Mouse (Mus musculus) limb, embryonic 14.5 days (tissue): ENCODE measurements around the gene Cdk12. TPM values are rescaled to one million over a fixed set of nuclear protein-coding genes. Genes with fewer than 3 reads are reported as not detected.

Experiments used
- ATAC-seq: fragments of 200-750 bp; cut with Nextera tagmentation; 2 replicates; pipeline ENCODE4 v1.8.0; 2017; ENCODE audit warnings: low read depth, moderate number of reproducible peaks, moderate TSS enrichment; ENCODE audit not compliant: low FRiP score
- DNase-seq: peaks from one replicate; pipeline ENCODE4 v3.0.0-alpha.2; 2015; ENCODE audit warnings: low spot score
- H3K27ac ChIP-seq: fragments of 300-500 bp; sonication (generic); replicated peaks from 2 replicates; pipeline ENCODE4 v1.5.1; 2014; ENCODE audit warnings: low read depth, mild to moderate bottlenecking, low read length, moderate library complexity, mixed read lengths
- H3K27me3 ChIP-seq: fragments of 300-500 bp; sonication (generic); 2 replicates; pipeline ENCODE4 v1.6.1; 2014; ENCODE audit warnings: low read length, mixed read lengths; ENCODE audit not compliant: control insufficient read depth, insufficient read depth
- H3K36me3 ChIP-seq: fragments of 300-500 bp; sonication (generic); 2 replicates; pipeline ENCODE4 v1.6.1; 2014; ENCODE audit warnings: mild to moderate bottlenecking, low read length, moderate library complexity, mixed read lengths; ENCODE audit not compliant: control insufficient read depth, insufficient read depth
- H3K4me1 ChIP-seq: fragments of 300-500 bp; sonication (generic); 2 replicates; pipeline ENCODE4 v1.6.1; 2014; ENCODE audit warnings: antibody characterized with exemption, low read length, mixed read lengths; ENCODE audit not compliant: control insufficient read depth, insufficient read depth
- H3K4me2 ChIP-seq: fragments of 300-500 bp; sonication (generic); replicated peaks from 2 replicates; pipeline ENCODE4 v1.6.1; 2014; ENCODE audit warnings: low read depth, mild to moderate bottlenecking, low read length, moderate library complexity; ENCODE audit not compliant: severe bottlenecking
- H3K4me3 ChIP-seq: fragments of 300-500 bp; sonication (generic); replicated peaks from 2 replicates; pipeline ENCODE4 v1.5.1; 2014; ENCODE audit warnings: low read length
- H3K9ac ChIP-seq: fragments of 300-500 bp; sonication (generic); 2 replicates; pipeline ENCODE4 v1.6.1; 2014; ENCODE audit warnings: mild to moderate bottlenecking, low read depth, low read length, moderate library complexity; ENCODE audit not compliant: severe bottlenecking
- H3K9me3 ChIP-seq: fragments of 300-500 bp; sonication (generic); 2 replicates; pipeline ENCODE4 v1.6.1; 2016; ENCODE audit warnings: low read length; ENCODE audit not compliant: control insufficient read depth
- POLR2A ChIP-seq: fragments of 200-500 bp; IDR thresholded peaks from 2 replicates; pipeline ENCODE4 v1.8.0; 2012; ENCODE audit warnings: inconsistent platforms, mild to moderate bottlenecking, moderate library complexity, borderline replicate concordance; ENCODE audit not compliant: insufficient read depth, insufficient read length; ENCODE audit errors: extremely low read depth
- WGBS: fragments of 180-500 bp; shearing (Covaris S2); extraction: QIAGEN DNeasy Blood & Tissue Kit; methylation state at CpG from one replicate; pipeline ENCODE4 v1.1.7; 2014; 5-methylcytosine and 5-hydroxymethylcytosine counted together
- polyA plus RNA-seq, 2 experiments: library from polyadenylated mRNA; depleted of rRNA in 1 of 2; stranded (reverse) in 1 of 2; unstranded in 1 of 2; fragments of >200 nt; fragmentation: Nextera tagmentation in 1 of 2; extraction: Ambion mirVana in 1 of 2; gene quantifications; 2 replicates each; pipeline versions ENCODE4 v1.2.1 to v1.2.3; 2012 to 2014

The Cdk12 gene
- polyA plus RNA-seq, 2 experiments, result 13.6 to 27.0 TPM

DNA sequence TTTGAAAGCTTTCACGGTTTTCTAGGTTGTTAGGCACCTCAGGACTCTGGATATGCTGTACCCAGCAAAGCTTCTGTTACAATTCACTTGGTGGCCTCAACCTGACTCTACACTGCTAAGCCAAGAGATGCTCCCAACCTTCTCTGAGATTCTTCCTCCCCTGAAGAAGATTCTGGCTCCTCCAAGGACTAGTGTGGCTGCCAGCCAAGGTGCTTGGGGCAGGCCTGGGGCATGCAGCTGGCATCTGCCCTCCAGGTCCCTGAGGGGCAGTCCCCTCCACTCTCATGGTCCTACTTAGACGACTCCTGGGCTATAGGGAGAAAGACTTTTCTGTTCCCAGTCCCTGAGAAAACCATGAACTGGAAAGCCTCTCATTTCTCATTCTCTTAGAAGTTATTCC lies 88.0 kb downstream of the Cdk12 start:
- Histone ChIP-seq H3K4me2 (no peak overlapping the region), H3K27me3 (0 out of 2 replicates have a peak, but pooled peaks cover 8% of the 10 kb centered on the region), H3K4me1 (no peaks in the 10 kb centered on the region), H3K9me3 (no peaks in the 10 kb centered on the region), H3K27ac (no peak overlapping the region), H3K4me3 (no peak overlapping the region), H3K36me3 (no peaks in the 10 kb centered on the region), H3K9ac (no peak overlapping the region)
- DNase-seq, result no peak
- 73% methylated on average over 2 of the region's 2 CpGs for WGBS
- ATAC-seq, result no peak
- no peak for TF ChIP-seq POLR2A

DNA sequence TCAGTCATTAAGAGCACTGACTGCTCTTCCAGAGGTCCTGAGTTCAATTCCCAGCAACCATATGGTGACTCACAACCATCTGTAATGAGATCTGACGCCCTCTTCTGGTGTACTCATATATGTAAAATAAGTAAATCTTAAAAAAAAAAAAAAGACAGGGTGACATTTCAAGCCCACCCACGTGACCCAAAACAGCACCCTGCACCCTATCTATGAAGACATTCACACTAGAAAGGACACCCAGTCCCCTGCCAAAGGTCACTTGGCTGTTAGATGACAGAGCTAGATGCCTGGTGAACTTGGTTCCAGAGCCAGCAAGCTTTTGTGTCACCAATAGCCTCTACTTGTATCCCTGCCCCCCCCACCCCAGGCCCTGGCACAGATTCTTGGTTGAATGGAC lies 90.2 kb downstream of the Cdk12 start:
- H3K4me2 ChIP-seq, result no peak overlapping the region
- no peaks in the 10 kb centered on the region for H3K36me3 ChIP-seq
- H3K27me3 ChIP-seq, result peaks cover 27% of the 10 kb centered on the region
- no peak for ATAC-seq
- no peak for TF ChIP-seq POLR2A
- no peaks in the 10 kb centered on the region for H3K4me1 ChIP-seq
- 23% methylated on average over 2 of the region's 2 CpGs for WGBS
- no peak overlapping the region for H3K4me3 ChIP-seq
- H3K27ac ChIP-seq, result no peak overlapping the region
- H3K9ac ChIP-seq, result no peak overlapping the region
- no peaks in the 10 kb centered on the region for H3K9me3 ChIP-seq
- no peak for DNase-seq

DNA sequence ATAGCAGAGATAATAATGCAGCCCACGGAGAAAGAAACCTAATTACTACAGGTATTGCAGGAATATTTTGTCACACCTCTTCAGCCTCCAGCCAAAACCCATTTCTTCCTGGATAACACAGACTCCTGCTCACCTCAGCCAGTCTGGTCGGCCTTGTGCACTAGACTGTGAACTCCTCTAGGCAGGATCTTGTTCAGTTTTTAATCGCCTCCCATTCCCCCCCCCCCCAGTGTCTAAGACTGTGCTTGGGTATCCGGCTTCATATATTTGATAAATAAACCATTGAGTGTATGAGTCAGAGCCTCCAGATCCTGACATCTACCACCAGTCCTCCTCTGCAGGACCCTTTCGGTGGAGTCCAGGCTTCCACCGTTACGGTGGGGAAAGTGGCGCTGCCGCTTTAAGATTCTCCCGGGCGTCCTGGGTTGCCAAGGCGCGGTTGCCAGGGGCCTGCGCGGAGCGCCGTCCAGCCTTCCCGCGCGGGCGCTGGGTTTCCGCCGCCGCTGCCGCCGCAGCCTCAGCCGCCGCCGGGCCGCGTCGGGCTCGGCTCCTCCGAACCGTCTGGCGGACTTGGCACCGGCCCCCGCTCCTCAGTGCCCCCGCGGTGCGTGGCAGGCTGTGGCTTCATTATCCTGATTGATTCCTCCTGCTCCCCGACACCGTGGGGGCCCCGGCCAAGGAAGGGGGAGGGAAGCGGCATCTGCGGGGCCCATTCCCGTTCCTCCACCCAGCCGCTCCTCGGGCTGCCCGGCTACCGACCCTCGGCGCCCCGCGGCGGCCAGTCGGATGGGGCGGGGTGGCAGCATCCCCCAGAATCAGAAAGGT lies 91.5 kb downstream of the Cdk12 start:
- DNase-seq (peak; percentile 61), ATAC-seq (peak; percentile 66)
- Histone ChIP-seq H3K27ac (no peak overlapping the region), H3K4me3 (peak overlapping the region; percentile 65), H3K4me2 (peak overlapping the region; percentile 87), H3K27me3 (peaks cover 40% of the 10 kb centered on the region), H3K36me3 (no peaks in the 10 kb centered on the region), H3K4me1 (peaks cover 2% of the 10 kb centered on the region; the same call in 1 of the 2 replicates), H3K9ac (peak overlapping the region; percentile 65), H3K9me3 (no peaks in the 10 kb centered on the region)
- no peak for TF ChIP-seq POLR2A
- WGBS, result 2% methylated on average over 39 of the region's 58 CpGs

DNA sequence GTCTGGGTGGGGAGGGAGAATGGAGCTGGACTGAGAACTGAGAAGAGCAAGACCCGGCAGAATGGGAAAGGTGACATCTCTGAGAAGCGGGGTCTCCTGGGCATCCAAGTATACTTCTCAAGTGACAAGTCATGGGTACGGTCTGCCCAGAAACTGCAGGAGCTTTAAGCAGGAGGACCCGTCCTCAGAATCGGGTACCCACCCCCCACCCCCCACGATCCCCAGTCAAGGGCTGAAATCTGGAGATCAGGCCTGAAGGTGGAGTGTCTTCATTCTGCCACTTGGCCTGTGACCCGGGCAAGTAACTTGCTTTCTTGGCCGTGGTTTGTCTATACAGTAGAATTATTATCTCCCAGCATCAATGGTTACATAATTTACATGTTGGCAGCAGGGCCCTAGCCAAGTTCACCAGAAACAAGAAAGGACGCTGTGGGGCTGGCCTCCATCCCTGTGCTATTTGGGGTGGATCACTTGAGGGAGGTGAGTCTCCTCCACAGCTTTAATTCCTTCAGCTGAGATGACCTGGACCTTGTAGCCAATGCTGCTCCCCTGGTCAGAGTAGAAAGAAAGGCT lies 92.2 kb downstream of the Cdk12 start:
- peak overlapping the region; percentile 65 for H3K9ac ChIP-seq
- no peak for DNase-seq
- H3K36me3 ChIP-seq, result no peaks in the 10 kb centered on the region
- no peak overlapping the region for H3K27ac ChIP-seq
- H3K9me3 ChIP-seq, result no peaks in the 10 kb centered on the region
- TF ChIP-seq POLR2A, result no peak
- WGBS, result 4% methylated on average over 9 of the region's 9 CpGs
- peaks cover 42% of the 10 kb centered on the region for H3K27me3 ChIP-seq
- H3K4me1 ChIP-seq, result peaks cover 2% of the 10 kb centered on the region; the same call in 1 of the 2 replicates
- peak overlapping the region; percentile 87 for H3K4me2 ChIP-seq
- H3K4me3 ChIP-seq, result peak overlapping the region; percentile 65
- ATAC-seq, result 0 out of 2 replicates have a peak, but pooled peaks have one; percentile 7

DNA sequence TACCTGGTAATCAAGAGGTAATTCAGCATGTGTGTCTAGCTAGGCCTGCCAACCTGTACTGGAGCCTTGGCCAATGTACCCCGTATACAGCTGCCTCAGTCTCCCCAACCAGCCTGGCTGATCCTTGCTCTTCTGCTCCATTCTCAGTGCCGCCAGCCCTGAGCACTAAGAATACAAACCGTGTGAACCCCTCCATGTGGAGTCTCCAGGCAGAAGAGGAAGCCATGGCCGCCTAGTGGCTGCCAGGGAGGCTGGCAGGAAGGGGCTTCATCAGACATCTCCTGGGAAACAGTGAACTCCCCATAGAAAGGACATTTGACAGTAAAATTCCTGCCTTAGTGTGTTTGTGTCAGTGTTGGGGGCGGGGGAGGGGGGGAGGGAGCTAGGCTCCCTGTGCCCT lies 93.4 kb downstream of the Cdk12 start:
- no peak overlapping the region for H3K9ac ChIP-seq
- no peak for TF ChIP-seq POLR2A
- no peaks in the 10 kb centered on the region for H3K36me3 ChIP-seq
- peaks cover 2% of the 10 kb centered on the region; the same call in 1 of the 2 replicates for H3K4me1 ChIP-seq
- H3K4me3 ChIP-seq, result no peak overlapping the region
- WGBS, result 7% methylated on average over 5 of the region's 5 CpGs
- H3K4me2 ChIP-seq, result no peak overlapping the region
- 0 out of 2 replicates have a peak, but pooled peaks have one; percentile 41 for ATAC-seq
- no peak overlapping the region for H3K27ac ChIP-seq
- H3K9me3 ChIP-seq, result no peaks in the 10 kb centered on the region
- peak; percentile 32 for DNase-seq
- H3K27me3 ChIP-seq, result peaks cover 42% of the 10 kb centered on the region
